Mouse (Mus musculus): ENCODE results near the gene Ppm1e.

GRCm38 (mm10) chr11:87254149-87254548 is 104.7 kb downstream of the Ppm1e start:
- no peak for TF ChIP-seq CTCF (IDR thresholded peaks at IDR 0.05; ENCODE audit: extremely low read depth, insufficient read length, insufficient replicate concordance, low read depth, low read length)
- TF ChIP-seq POLR2A (IDR thresholded peaks at IDR 0.05; ENCODE audit: low read depth, low read length) = no peak

All from small intestine, adult 2 months (tissue).